Mouse (Mus musculus): ENCODE measurements around the gene Pou2f3. TPM values are rescaled to one million over a fixed set of nuclear protein-coding genes. Genes with fewer than 3 reads are reported as not detected.

The Pou2f3 gene
- not detected in 2 replicates for polyA plus RNA-seq (2014; fragmentation: Nextera tagmentation; extraction: Ambion mirVana)

- WGBS: 2% methylated on average over 13 of the region's 13 CpGs
- no peak within 1 kb of the TSS for H3K4me3 ChIP-seq (replicated peaks; ENCODE audit: low read length)
- H3K27ac ChIP-seq: no peak within 1 kb of the TSS
- H3K4me2 ChIP-seq (replicated peaks): no peak within 1 kb of the TSS
- peaks cover 19% of the 10 kb centered on the region for H3K27me3 ChIP-seq (ENCODE audit: control insufficient read depth, insufficient read depth, low read length)
- peaks cover 13% of the 10 kb centered on the region for H3K4me1 ChIP-seq (replicated peaks; ENCODE audit: control insufficient read depth, insufficient read depth, low read length)
- ATAC-seq (ENCODE audit: low FRiP score) (no peak), DNase-seq (ENCODE audit: low spot score) (peak; percentile 42)
- H3K36me3 ChIP-seq (replicated peaks; ENCODE audit: control insufficient read depth, insufficient read depth): no peaks in the 10 kb centered on the region
- no peaks in the 10 kb centered on the region for H3K9me3 ChIP-seq (ENCODE audit: control insufficient read depth, low read length)
- no peak within 1 kb of the TSS for H3K9ac ChIP-seq
Measured at GRCm38 (mm10) chr9:43210190-43210682, at the start of gene Pou2f3. Pou2f3 (minus strand) TSS chr9:43210369.

GRCm38 (mm10) chr9:43253271-43253681 lies 43.1 kb upstream of the Pou2f3 start:
- no peaks in the 10 kb centered on the region for H3K9me3 ChIP-seq (ENCODE audit: control insufficient read depth, low read length)
- H3K4me1 ChIP-seq (replicated peaks; ENCODE audit: control insufficient read depth, insufficient read depth, low read length): no peaks in the 10 kb centered on the region
- no peak for ATAC-seq (ENCODE audit: low FRiP score)
- no peaks in the 10 kb centered on the region for H3K27me3 ChIP-seq (ENCODE audit: control insufficient read depth, insufficient read depth, low read length)
- H3K27ac ChIP-seq: no peak overlapping the region
- WGBS: 17% methylated on average over 5 of the region's 5 CpGs
- no peaks in the 10 kb centered on the region for H3K36me3 ChIP-seq (replicated peaks; ENCODE audit: control insufficient read depth, insufficient read depth)
- no peak for DNase-seq (ENCODE audit: low spot score)
- H3K4me3 ChIP-seq (replicated peaks; ENCODE audit: low read length): no peak overlapping the region
- H3K9ac ChIP-seq: no peak overlapping the region
- H3K4me2 ChIP-seq (replicated peaks): no peak overlapping the region

GRCm38 (mm10) chr9:43252790-43253189 lies 42.6 kb upstream of the Pou2f3 start:
- Histone ChIP-seq H3K27ac (no peak overlapping the region), H3K36me3 (replicated peaks; ENCODE audit: control insufficient read depth, insufficient read depth) (no peaks in the 10 kb centered on the region), H3K27me3 (ENCODE audit: control insufficient read depth, insufficient read depth, low read length) (no peaks in the 10 kb centered on the region), H3K4me3 (replicated peaks; ENCODE audit: low read length) (no peak overlapping the region), H3K4me2 (replicated peaks) (no peak overlapping the region), H3K9ac (no peak overlapping the region), H3K9me3 (ENCODE audit: control insufficient read depth, low read length) (no peaks in the 10 kb centered on the region), H3K4me1 (replicated peaks; ENCODE audit: control insufficient read depth, insufficient read depth, low read length) (no peaks in the 10 kb centered on the region)
- DNase-seq (ENCODE audit: low spot score): no peak
- ATAC-seq (ENCODE audit: low FRiP score): no peak
- WGBS: 43% methylated on average over 3 of the region's 3 CpGs

GRCm38 (mm10) chr9:43251786-43252185 lies 41.6 kb upstream of the Pou2f3 start:
- no peak overlapping the region for H3K27ac ChIP-seq
- DNase-seq (ENCODE audit: low spot score) (no peak), ATAC-seq (ENCODE audit: low FRiP score) (no peak)
- 99% methylated on average over 2 of the region's 2 CpGs for WGBS
- H3K4me1 ChIP-seq (replicated peaks; ENCODE audit: control insufficient read depth, insufficient read depth, low read length): no peaks in the 10 kb centered on the region
- H3K9me3 ChIP-seq (ENCODE audit: control insufficient read depth, low read length): no peaks in the 10 kb centered on the region
- no peaks in the 10 kb centered on the region for H3K27me3 ChIP-seq (ENCODE audit: control insufficient read depth, insufficient read depth, low read length)
- no peak overlapping the region for H3K4me3 ChIP-seq (replicated peaks; ENCODE audit: low read length)
- H3K9ac ChIP-seq: no peak overlapping the region
- no peaks in the 10 kb centered on the region for H3K36me3 ChIP-seq (replicated peaks; ENCODE audit: control insufficient read depth, insufficient read depth)
- no peak overlapping the region for H3K4me2 ChIP-seq (replicated peaks)

GRCm38 (mm10) chr9:43246738-43247180 lies 36.6 kb upstream of the Pou2f3 start:
- 54% methylated on average over 10 of the region's 10 CpGs for WGBS
- H3K9me3 ChIP-seq (ENCODE audit: control insufficient read depth, low read length): no peaks in the 10 kb centered on the region
- H3K9ac ChIP-seq: no peak overlapping the region
- no peak for DNase-seq (ENCODE audit: low spot score)
- no peak overlapping the region for H3K4me3 ChIP-seq (replicated peaks; ENCODE audit: low read length)
- no peak for ATAC-seq (ENCODE audit: low FRiP score)
- no peaks in the 10 kb centered on the region for H3K27me3 ChIP-seq (ENCODE audit: control insufficient read depth, insufficient read depth, low read length)
- no peaks in the 10 kb centered on the region for H3K36me3 ChIP-seq (replicated peaks; ENCODE audit: control insufficient read depth, insufficient read depth)
- H3K27ac ChIP-seq: no peak overlapping the region
- no peaks in the 10 kb centered on the region for H3K4me1 ChIP-seq (replicated peaks; ENCODE audit: control insufficient read depth, insufficient read depth, low read length)
- H3K4me2 ChIP-seq (replicated peaks): no peak overlapping the region

GRCm38 (mm10) chr9:43245801-43246570 lies 35.8 kb upstream of the Pou2f3 start:
- DNase-seq (ENCODE audit: low spot score) (no peak), ATAC-seq (ENCODE audit: low FRiP score) (no peak)
- Histone ChIP-seq H3K4me3 (replicated peaks; ENCODE audit: low read length) (no peak overlapping the region), H3K36me3 (replicated peaks; ENCODE audit: control insufficient read depth, insufficient read depth) (no peaks in the 10 kb centered on the region), H3K27ac (no peak overlapping the region), H3K9ac (no peak overlapping the region), H3K27me3 (ENCODE audit: control insufficient read depth, insufficient read depth, low read length) (no peaks in the 10 kb centered on the region), H3K9me3 (ENCODE audit: control insufficient read depth, low read length) (no peaks in the 10 kb centered on the region), H3K4me1 (replicated peaks; ENCODE audit: control insufficient read depth, insufficient read depth, low read length) (no peaks in the 10 kb centered on the region), H3K4me2 (replicated peaks) (no peak overlapping the region)
- WGBS: 92% methylated on average over 7 of the region's 7 CpGs

GRCm38 (mm10) chr9:43242432-43242831 lies 32.3 kb upstream of the Pou2f3 start:
- Histone ChIP-seq H3K4me1 (replicated peaks; ENCODE audit: control insufficient read depth, insufficient read depth, low read length) (no peaks in the 10 kb centered on the region; the same call in 1 of the 2 replicates), H3K9ac (no peak overlapping the region), H3K4me2 (replicated peaks) (no peak overlapping the region), H3K27me3 (ENCODE audit: control insufficient read depth, insufficient read depth, low read length) (peaks cover 22% of the 10 kb centered on the region), H3K4me3 (replicated peaks; ENCODE audit: low read length) (no peak overlapping the region), H3K9me3 (ENCODE audit: control insufficient read depth, low read length) (no peaks in the 10 kb centered on the region), H3K27ac (no peak overlapping the region), H3K36me3 (replicated peaks; ENCODE audit: control insufficient read depth, insufficient read depth) (no peaks in the 10 kb centered on the region)
- 89% methylated on average over 5 of the region's 5 CpGs for WGBS
- DNase-seq (ENCODE audit: low spot score) (no peak), ATAC-seq (ENCODE audit: low FRiP score) (no peak)

- 88% methylated on average over 8 of the region's 8 CpGs for WGBS
Measured at GRCm38 (mm10) chr9:43241970-43242369, 31.8 kb upstream of the Pou2f3 start.

GRCm38 (mm10) chr9:43241291-43241690 lies 31.1 kb upstream of the Pou2f3 start:
- Histone ChIP-seq H3K36me3 (replicated peaks; ENCODE audit: control insufficient read depth, insufficient read depth) (no peaks in the 10 kb centered on the region), H3K4me1 (replicated peaks; ENCODE audit: control insufficient read depth, insufficient read depth, low read length) (no peaks in the 10 kb centered on the region; the same call in 1 of the 2 replicates), H3K9ac (no peak overlapping the region), H3K9me3 (ENCODE audit: control insufficient read depth, low read length) (no peaks in the 10 kb centered on the region), H3K4me3 (replicated peaks; ENCODE audit: low read length) (no peak overlapping the region), H3K4me2 (replicated peaks) (no peak overlapping the region), H3K27me3 (ENCODE audit: control insufficient read depth, insufficient read depth, low read length) (peaks cover 29% of the 10 kb centered on the region), H3K27ac (no peak overlapping the region)
- DNase-seq (ENCODE audit: low spot score): no peak
- WGBS: 48% methylated on average over 4 of the region's 4 CpGs
- no peak for ATAC-seq (ENCODE audit: low FRiP score)

More at GRCm38 (mm10) chr9:43241970-43242369, 31.8 kb upstream of the Pou2f3 start:
- no peak for ATAC-seq (ENCODE audit: low FRiP score)
- Histone ChIP-seq H3K36me3 (replicated peaks; ENCODE audit: control insufficient read depth, insufficient read depth) (no peaks in the 10 kb centered on the region), H3K4me2 (replicated peaks) (no peak overlapping the region), H3K27ac (no peak overlapping the region), H3K4me3 (replicated peaks; ENCODE audit: low read length) (no peak overlapping the region), H3K27me3 (ENCODE audit: control insufficient read depth, insufficient read depth, low read length) (peaks cover 25% of the 10 kb centered on the region), H3K9ac (no peak overlapping the region), H3K9me3 (ENCODE audit: control insufficient read depth, low read length) (no peaks in the 10 kb centered on the region), H3K4me1 (replicated peaks; ENCODE audit: control insufficient read depth, insufficient read depth, low read length) (no peaks in the 10 kb centered on the region; the same call in 1 of the 2 replicates)
- no peak for DNase-seq (ENCODE audit: low spot score)

Measured in hindbrain, embryonic 14.5 days (tissue).